Mouse (Mus musculus) MEL (cell line): ENCODE measurements around the gene Gast. TPM values are rescaled to one million over a fixed set of nuclear protein-coding genes. Genes with fewer than 3 reads are reported as not detected.
A peak's percentile ranks its signal among the peaks of the same experiment; 100 is the strongest.

Experiments
- DNase-seq: peaks from one replicate; pipeline ENCODE4 v3.0.0; 2011; ENCODE audit warnings: low read depth, low spot score
- H3K27ac ChIP-seq: 2 replicates; pipeline ENCODE4 v1.5.1; 2012; ENCODE audit warnings: low read depth, mild to moderate bottlenecking, control low read depth, low read length, moderate library complexity; ENCODE audit not compliant: control insufficient read depth
- H3K27me3 ChIP-seq, 2 experiments: fragments of 150-350 bp in 1 of 2; sonication (generic) in 1 of 2; 2 replicates each; pipeline ENCODE4 v1.6.1; 2012; ENCODE audit warnings: low read length in 2 of 2, mild to moderate bottlenecking in 2 of 2, improper control_type of control experiment in 1 of 2, moderate library complexity in 1 of 2; ENCODE audit not compliant: insufficient read depth in 2 of 2, control insufficient read depth in 1 of 2
- H3K36me3 ChIP-seq, 2 experiments: 2 replicates each; pipeline ENCODE4 v1.6.1; 2012 to 2014; ENCODE audit warnings: low read length in 2 of 2, improper control_type of control experiment in 1 of 2, inconsistent platforms in 1 of 2, mild to moderate bottlenecking in 1 of 2; ENCODE audit not compliant: insufficient read depth in 2 of 2, control insufficient read depth in 1 of 2
- H3K4me1 ChIP-seq, 2 experiments: fragments of 150-350 bp in 1 of 2; sonication (generic) in 1 of 2; 2 replicates each; pipeline ENCODE4 v1.6.1; 2012; ENCODE audit warnings: low read length in 2 of 2, improper control_type of control experiment in 1 of 2, mild to moderate bottlenecking in 1 of 2; ENCODE audit not compliant: insufficient read depth in 2 of 2, control insufficient read depth in 1 of 2
- H3K4me3 ChIP-seq, 2 experiments: fragments of 150-350 bp in 1 of 2; sonication (generic) in 1 of 2; 2 replicates each; pipeline ENCODE4 v1.5.1; 2012; ENCODE audit warnings: low read depth in 2 of 2, low read length in 2 of 2, mild to moderate bottlenecking in 2 of 2, moderate library complexity in 2 of 2, control low read depth in 1 of 2, improper control_type of control experiment in 1 of 2; ENCODE audit not compliant: control insufficient read depth in 1 of 2, insufficient read depth in 1 of 2
- H3K79me2 ChIP-seq: 2 replicates; pipeline ENCODE4 v1.6.1; 2012; ENCODE audit warnings: mild to moderate bottlenecking, low read length, moderate library complexity; ENCODE audit not compliant: control insufficient read depth, poor library complexity, insufficient read depth
- H3K9ac ChIP-seq: 2 replicates; pipeline ENCODE4 v1.6.1; 2012; ENCODE audit warnings: low read depth, mild to moderate bottlenecking, control low read depth, low read length, moderate library complexity; ENCODE audit not compliant: control insufficient read depth, poor library complexity, severe bottlenecking
- H3K9me3 ChIP-seq: fragments of 150-350 bp; sonication (generic); replicated peaks from 2 replicates; pipeline ENCODE4 v1.6.1; 2012; ENCODE audit warnings: mild to moderate bottlenecking, low read length, improper control_type of control experiment, moderate library complexity; ENCODE audit not compliant: insufficient read depth
- BHLHE40 ChIP-seq: IDR thresholded peaks from 2 replicates; pipeline ENCODE4 v1.6.1; 2012; ENCODE audit warnings: low read depth, mild to moderate bottlenecking, inconsistent platforms, low read length, improper control_type of control experiment, borderline replicate concordance
- CHD2 ChIP-seq: IDR thresholded peaks from 2 replicates; pipeline ENCODE4 v1.6.1; 2011; ENCODE audit warnings: low read length, improper control_type of control experiment
- CTCF ChIP-seq, 3 experiments: IDR thresholded peaks in 2 of 3; conservative IDR thresholded peaks in 1 of 3; 2 replicates each; pipeline ENCODE4 v1.5.1; 2011 to 2012; ENCODE audit warnings: low read length in 3 of 3, low read depth in 2 of 3, mild to moderate bottlenecking in 2 of 3, improper control_type of control experiment in 1 of 3, inconsistent platforms in 1 of 3, mixed read lengths in 1 of 3, moderate library complexity in 1 of 3; ENCODE audit not compliant: control insufficient read depth in 1 of 3, insufficient read depth in 1 of 3, poor library complexity in 1 of 3, severe bottlenecking in 1 of 3
- ETS1 ChIP-seq: IDR thresholded peaks from 2 replicates; pipeline ENCODE4 v1.6.1; 2012; ENCODE audit warnings: low read depth, mild to moderate bottlenecking, inconsistent platforms, low read length, improper control_type of control experiment, moderate library complexity
- GABPA ChIP-seq: IDR thresholded peaks from 2 replicates; pipeline ENCODE4 v1.6.1; 2012; ENCODE audit warnings: low read depth, mild to moderate bottlenecking, inconsistent platforms, low read length, improper control_type of control experiment, moderate library complexity
- GATA1 ChIP-seq: IDR thresholded peaks from 2 replicates; pipeline ENCODE4 v1.6.1; 2011; ENCODE audit warnings: low read depth, low read length, improper control_type of control experiment
- HCFC1 ChIP-seq: IDR thresholded peaks from 2 replicates; pipeline ENCODE4 v1.6.1; 2012; ENCODE audit warnings: low read depth, mild to moderate bottlenecking, inconsistent platforms, low read length, improper control_type of control experiment, moderate library complexity
- JUND ChIP-seq: IDR thresholded peaks from 2 replicates; pipeline ENCODE4 v1.6.1; 2011; ENCODE audit warnings: low read depth, mild to moderate bottlenecking, improper control_type of control experiment, low read length
- KAT2A ChIP-seq: conservative IDR thresholded peaks from 2 replicates; pipeline ENCODE4 v1.6.1; 2012; ENCODE audit warnings: low read depth, low read length, improper control_type of control experiment, inconsistent platforms
- MAZ ChIP-seq: IDR thresholded peaks from 2 replicates; pipeline ENCODE4 v1.6.1; 2012; ENCODE audit warnings: low read depth, mild to moderate bottlenecking, inconsistent platforms, low read length, improper control_type of control experiment
- MEF2A ChIP-seq: IDR thresholded peaks from 2 replicates; pipeline ENCODE4 v1.6.1; 2014; ENCODE audit warnings: low read depth, mild to moderate bottlenecking, inconsistent platforms, low read length, improper control_type of control experiment; ENCODE audit not compliant: poor library complexity, insufficient replicate concordance, severe bottlenecking; ENCODE audit errors: extremely low read depth
- MXI1 ChIP-seq: IDR thresholded peaks from 2 replicates; pipeline ENCODE4 v1.6.1; 2011; ENCODE audit warnings: mild to moderate bottlenecking, low read depth, low read length, improper control_type of control experiment
- MYB ChIP-seq: IDR thresholded peaks from 2 replicates; pipeline ENCODE4 v1.6.1; 2011; ENCODE audit warnings: mild to moderate bottlenecking, low read depth, low read length, improper control_type of control experiment
- MYC ChIP-seq: IDR thresholded peaks from 2 replicates; pipeline ENCODE4 v1.6.1; 2011; ENCODE audit warnings: low read depth, mild to moderate bottlenecking, low read length, improper control_type of control experiment, moderate library complexity
- NRF1 ChIP-seq: IDR thresholded peaks from 2 replicates; pipeline ENCODE4 v1.6.1; 2014; ENCODE audit warnings: low read depth, mild to moderate bottlenecking, inconsistent platforms, low read length, improper control_type of control experiment, moderate library complexity; ENCODE audit not compliant: poor library complexity, insufficient read depth, severe bottlenecking
- POLR2A ChIP-seq, 2 experiments: IDR thresholded peaks; 2 replicates each; pipeline ENCODE4 v1.6.1; 2011 to 2012; ENCODE audit warnings: low read length in 2 of 2, mild to moderate bottlenecking in 2 of 2, control low read depth in 1 of 2, improper control_type of control experiment in 1 of 2, low read depth in 1 of 2, moderate library complexity in 1 of 2; ENCODE audit not compliant: control insufficient read depth in 1 of 2, insufficient read depth in 1 of 2, poor library complexity in 1 of 2
- POLR2AphosphoS2 ChIP-seq: IDR thresholded peaks from 2 replicates; pipeline ENCODE4 v1.6.1; 2011; ENCODE audit warnings: low read length, improper control_type of control experiment
- POLR2AphosphoS5 ChIP-seq: IDR thresholded peaks from 2 replicates; pipeline ENCODE4 v1.6.1; 2012; ENCODE audit warnings: low read depth, borderline replicate concordance, mild to moderate bottlenecking, inconsistent platforms, low read length, moderate library complexity, mixed read lengths
- RAD21 ChIP-seq: IDR thresholded peaks from 2 replicates; pipeline ENCODE4 v1.6.1; 2011; ENCODE audit warnings: mild to moderate bottlenecking, low read depth, low read length, improper control_type of control experiment
- RCOR1 ChIP-seq: IDR thresholded peaks from 2 replicates; pipeline ENCODE4 v1.6.1; 2012; ENCODE audit warnings: low read depth, mild to moderate bottlenecking, inconsistent platforms, low read length, improper control_type of control experiment
- SIN3A ChIP-seq: IDR thresholded peaks from 2 replicates; pipeline ENCODE4 v1.6.1; 2012; ENCODE audit warnings: low read length, improper control_type of control experiment, inconsistent platforms
- SMC3 ChIP-seq: IDR thresholded peaks from 2 replicates; pipeline ENCODE4 v1.6.1; 2011; ENCODE audit warnings: low read depth, low read length, improper control_type of control experiment
- TBP ChIP-seq: IDR thresholded peaks from 2 replicates; pipeline ENCODE4 v1.8.0; 2011; ENCODE audit warnings: low read depth, low read length, improper control_type of control experiment
- UBTF ChIP-seq: IDR thresholded peaks from 2 replicates; pipeline ENCODE4 v1.6.1; 2012; ENCODE audit warnings: low read depth, mild to moderate bottlenecking, inconsistent platforms, low read length, improper control_type of control experiment, moderate library complexity, borderline replicate concordance; ENCODE audit not compliant: insufficient read depth
- USF1 ChIP-seq: IDR thresholded peaks from 2 replicates; pipeline ENCODE4 v1.6.1; 2014; ENCODE audit warnings: low read depth, mild to moderate bottlenecking, inconsistent platforms, low read length, improper control_type of control experiment, moderate library complexity
- ZC3H11A ChIP-seq: IDR thresholded peaks from 2 replicates; pipeline ENCODE4 v1.6.1; 2012; ENCODE audit warnings: low read depth, mild to moderate bottlenecking, inconsistent platforms, low read length, improper control_type of control experiment
- ZKSCAN1 ChIP-seq: IDR thresholded peaks from 2 replicates; pipeline ENCODE4 v1.6.1; 2012; ENCODE audit warnings: low read depth, mild to moderate bottlenecking, inconsistent platforms, low read length, improper control_type of control experiment, moderate library complexity
- ZMIZ1 ChIP-seq: IDR thresholded peaks from 2 replicates; pipeline ENCODE4 v1.6.1; 2012; ENCODE audit warnings: low read depth, mild to moderate bottlenecking, inconsistent platforms, low read length, improper control_type of control experiment, moderate library complexity
- ZNF384 ChIP-seq: IDR thresholded peaks from 2 replicates; pipeline ENCODE4 v1.6.1; 2012; ENCODE audit warnings: low read depth, mild to moderate bottlenecking, inconsistent platforms, low read length, improper control_type of control experiment
- polyA plus RNA-seq, 2 experiments: library from polyadenylated mRNA; stranded (reverse) in 1 of 2; unstranded in 1 of 2; fragments of >175 nt in 1 of 2; fragments of >200 nt in 1 of 2; gene quantifications; 2 replicates each; pipeline versions ENCODE4 v1.2.1 to v1.2.4; 2012; ENCODE audit warnings: low replicate concordance in 2 of 2, low read depth in 1 of 2; ENCODE audit not compliant: insufficient read length in 2 of 2, insufficient read depth in 1 of 2, missing spikeins in 1 of 2
- total RNA-seq: library from RNA; depleted of rRNA; stranded (reverse); fragments of 300-350 nt; gene quantifications from 2 replicates; pipeline ENCODE4 v1.2.3, GENCODE M21; 2012

Gene Gast
- total and polyA plus RNA-seq, 3 experiments, result not detected

DNA sequence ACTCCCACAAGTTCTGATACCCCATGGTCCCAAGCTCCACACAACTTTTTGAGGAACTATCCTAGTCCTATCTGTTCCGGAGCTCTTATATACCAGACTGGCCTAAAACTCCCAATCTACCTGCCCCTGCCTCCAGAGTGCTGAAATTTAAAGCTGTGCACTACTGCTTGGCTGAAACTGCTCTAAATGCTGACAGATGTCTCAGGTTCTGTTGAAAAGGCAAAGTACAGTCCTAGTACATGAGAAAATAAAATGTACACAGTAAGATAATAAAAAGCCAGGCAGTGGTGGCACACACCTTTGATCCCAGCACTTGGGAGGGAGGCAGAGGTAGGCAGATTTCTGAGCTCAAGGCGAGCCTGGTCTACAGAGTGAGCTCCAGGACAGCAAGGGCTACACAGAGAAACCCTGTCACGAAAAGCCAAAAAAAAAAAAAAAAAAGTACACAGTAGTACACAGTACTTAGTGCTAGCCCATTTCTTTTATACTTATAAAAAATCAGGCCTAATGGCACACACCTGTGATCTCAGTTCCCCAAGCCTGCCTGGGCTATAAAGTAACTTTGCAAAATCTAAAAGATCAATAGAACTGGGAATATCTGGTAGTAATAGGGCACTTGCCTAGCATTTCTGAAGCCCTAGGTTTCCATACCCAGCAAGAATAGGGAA, 11.5 kb upstream of the Gast start:
- Histone ChIP-seq H3K27ac (peak overlapping the region; percentile 37; the same call in 1 of the 2 replicates), H3K79me2 (peaks cover 18% of the 10 kb centered on the region), H3K9me3 (no peaks in the 10 kb centered on the region), H3K27me3 (no peaks in the 10 kb centered on the region), H3K4me3 (peak overlapping the region in 1 of 2 experiments; percentile 74; a peak in 1 of 4 replicates), H3K9ac (peak overlapping the region; percentile 49), H3K4me1 (peaks cover 15 to 26% of the 10 kb centered on the region in 2 experiments), H3K36me3 (peaks cover 10 to 34% of the 10 kb centered on the region in 2 experiments)
- TF ChIP-seq NRF1 (no peak), RCOR1 (no peak; the same call in none of the 2 replicates), GATA1 (no peak), BHLHE40 (0 out of 2 replicates have a peak, but pooled peaks have one; percentile 2), MYB (no peak), USF1 (no peak), POLR2A (IDR thresholded peaks at IDR 0.05; ENCODE audit: control insufficient read depth in 1 of 2, insufficient read depth in 1 of 2, low read depth in 1 of 2, low read length in 2 of 2, poor library complexity in 1 of 2) (peak; percentile 48 to 70; a peak in 3 of 4 replicates), JUND (no peak), GABPA (no peak), MYC (0 out of 2 replicates have a peak, but pooled peaks have one; percentile 17), POLR2AphosphoS2 (peak; percentile 96), UBTF (no peak), ZMIZ1 (peak; percentile 78), TBP (peak; percentile 69; the same call in 1 of the 2 replicates), MAZ (no peak), CHD2 (peak; percentile 34), ZNF384 (peak; percentile 78; the same call in 1 of the 2 replicates), SMC3 (no peak), RAD21 (no peak)
- peak; percentile 71 for DNase-seq

DNA sequence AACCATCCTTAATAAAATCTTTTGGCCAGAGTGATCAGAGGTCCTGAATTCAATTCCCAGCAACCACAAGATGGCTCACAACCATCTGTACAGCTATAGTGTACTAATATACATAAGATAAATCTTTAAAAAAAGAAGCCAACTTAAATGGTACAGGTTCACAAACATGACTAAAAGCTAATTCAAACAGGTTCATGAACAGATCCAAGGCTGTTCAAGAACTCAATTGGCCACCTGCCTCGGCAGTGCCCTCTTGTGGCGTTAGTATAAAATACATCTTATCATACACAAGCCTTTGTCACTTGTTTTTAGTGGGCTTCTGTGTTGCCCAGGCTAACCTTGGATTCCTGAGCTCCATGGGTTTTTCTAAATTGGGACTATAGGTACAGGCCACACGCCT, 10.6 kb upstream of the Gast start:
- no peaks in the 10 kb centered on the region for H3K9me3 ChIP-seq
- no peaks in the 10 kb centered on the region for H3K27me3 ChIP-seq
- H3K36me3 ChIP-seq, result peaks cover 10 to 25% of the 10 kb centered on the region in 2 experiments
- peaks cover 9 to 17% of the 10 kb centered on the region in 2 experiments for H3K4me1 ChIP-seq
- H3K9ac ChIP-seq, result no peak overlapping the region
- peaks cover 18% of the 10 kb centered on the region for H3K79me2 ChIP-seq
- no peak overlapping the region for H3K27ac ChIP-seq
- H3K4me3 ChIP-seq, result no peak overlapping the region
- TF ChIP-seq MYB, result no peak
- TF ChIP-seq MXI1, result no peak; the same call in 1 of the 2 replicates
- peak; percentile 2; the same call in 1 of the 2 replicates for TF ChIP-seq ZC3H11A
- TF ChIP-seq SIN3A, result peak; percentile 58
- no peak; the same call in 1 of the 2 replicates for TF ChIP-seq USF1
- TF ChIP-seq RAD21, result no peak
- no peak for TF ChIP-seq ZNF384
- no peak for TF ChIP-seq ETS1
- TF ChIP-seq TBP, result peak; percentile 16; the same call in 1 of the 2 replicates
- TF ChIP-seq POLR2AphosphoS2, result 0 out of 2 replicates have a peak, but pooled peaks have one; percentile 41
- TF ChIP-seq GATA1, result no peak
- no peak for TF ChIP-seq MEF2A
- TF ChIP-seq MYC, result peak; percentile 77; the same call in 1 of the 2 replicates
- TF ChIP-seq HCFC1, result no peak
- no peak for TF ChIP-seq ZKSCAN1
- no peak for TF ChIP-seq POLR2AphosphoS5
- peak; percentile 47 for TF ChIP-seq SMC3
- peak; percentile 73 to 87 (median 86) for TF ChIP-seq CTCF (IDR thresholded peaks at IDR 0.05 in 2 of 3, conservative IDR thresholded peaks at IDR 0.05 in 1 of 3; ENCODE audit: control insufficient read depth in 1 of 3, insufficient read depth in 1 of 3, low read depth in 2 of 3, low read length in 3 of 3, poor library complexity in 1 of 3, severe bottlenecking in 1 of 3)
- no peak for TF ChIP-seq KAT2A
- peak; percentile 95 for DNase-seq
